Mouse (Mus musculus) lung, embryonic 16.5 days (tissue): ENCODE data around the gene Ggct. TPM values are rescaled to one million over a fixed set of nuclear protein-coding genes. Genes with fewer than 3 reads are reported as not detected.

Experiments used
- ATAC-seq: fragments of 200-750 bp; cut with Nextera tagmentation; 2 replicates; pipeline ENCODE4 v1.8.0; 2017; ENCODE audit warnings: low read depth, mild to moderate bottlenecking, moderate library complexity
- H3K27ac ChIP-seq: fragments of 300-500 bp; sonication (generic); 2 replicates; pipeline ENCODE4 v1.5.1; 2014; ENCODE audit warnings: mild to moderate bottlenecking, control low read depth, low read length
- H3K27me3 ChIP-seq: fragments of 300-500 bp; sonication (generic); 2 replicates; pipeline ENCODE4 v1.6.1; 2014; ENCODE audit warnings: low read depth, low read length, mixed read lengths; ENCODE audit not compliant: control insufficient read depth, insufficient read depth
- H3K36me3 ChIP-seq: fragments of 300-500 bp; sonication (generic); 2 replicates; pipeline ENCODE4 v1.6.1; 2014; ENCODE audit warnings: low read length; ENCODE audit not compliant: control insufficient read depth, insufficient read depth
- H3K4me1 ChIP-seq: fragments of 300-500 bp; sonication (generic); replicated peaks from 2 replicates; pipeline ENCODE4 v1.6.1; 2014; ENCODE audit warnings: low read length, mixed read lengths; ENCODE audit not compliant: control insufficient read depth, insufficient read depth
- H3K4me2 ChIP-seq: fragments of 300-500 bp; sonication (generic); 2 replicates; pipeline ENCODE4 v1.6.1; 2014; ENCODE audit warnings: low read depth, low read length, control low read depth
- H3K4me3 ChIP-seq: fragments of 300-500 bp; sonication (generic); 2 replicates; pipeline ENCODE4 v1.5.1; 2014; ENCODE audit warnings: mild to moderate bottlenecking, low read length, control low read depth
- H3K9ac ChIP-seq: fragments of 300-500 bp; sonication (generic); 2 replicates; pipeline ENCODE4 v1.6.1; 2014; ENCODE audit warnings: low read length, control low read depth
- H3K9me3 ChIP-seq: fragments of 300-500 bp; sonication (generic); 2 replicates; pipeline ENCODE4 v1.6.1; 2016; ENCODE audit warnings: low read length; ENCODE audit not compliant: control insufficient read depth
- WGBS: fragments of 180-500 bp; shearing (Covaris S2); extraction: QIAGEN DNeasy Blood & Tissue Kit; methylation state at CpG from one replicate; pipeline ENCODE4 v1.1.7; 2014; 5-methylcytosine and 5-hydroxymethylcytosine counted together
- polyA plus RNA-seq: library from polyadenylated mRNA; unstranded; fragments of >200 nt; fragmentation: Nextera tagmentation; extraction: Ambion mirVana; gene quantifications from 2 replicates; pipeline ENCODE4 v1.2.1, GENCODE M21; 2015

Gene Ggct
- polyA plus RNA-seq, 1 experiment from 2014 or later, result 5.9 TPM

DNA sequence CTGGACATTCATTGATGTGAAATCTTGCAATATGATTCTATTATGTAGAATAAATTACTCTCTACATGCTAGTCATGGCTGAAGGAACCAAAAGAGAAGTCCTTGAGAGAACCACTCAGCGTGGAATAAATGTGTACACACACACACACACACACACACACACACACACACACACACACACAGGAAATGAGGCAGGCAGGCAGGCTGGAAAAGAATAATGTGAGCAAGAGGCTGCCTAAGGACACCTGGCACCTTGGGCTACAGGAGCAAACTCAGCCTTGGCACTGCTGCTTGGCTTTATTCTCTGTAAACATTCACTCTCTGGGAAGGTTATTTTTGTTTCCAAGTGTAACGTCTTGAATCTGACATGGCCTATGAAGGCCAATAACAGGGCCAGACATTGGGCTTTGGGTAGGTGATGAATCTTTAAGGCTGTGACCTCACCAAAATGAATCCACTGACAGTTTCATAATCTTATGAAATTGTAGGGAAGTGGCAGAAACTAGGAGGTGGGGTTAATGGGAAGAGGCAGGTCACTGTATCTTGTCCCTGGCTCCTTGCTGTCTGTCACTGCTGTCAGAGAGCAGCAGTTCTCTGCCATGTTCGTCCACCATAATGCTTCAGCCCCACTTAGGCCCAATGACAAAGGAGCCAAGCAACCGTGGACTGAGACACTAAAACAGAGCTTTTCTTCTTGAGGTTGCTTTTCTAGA lies 46.4 kb downstream of the Ggct start:
- H3K4me3 ChIP-seq, result no peak overlapping the region
- H3K36me3 ChIP-seq, result no peaks in the 10 kb centered on the region
- H3K27me3 ChIP-seq, result no peaks in the 10 kb centered on the region; the same call in 1 of the 2 replicates
- no peak overlapping the region for H3K9ac ChIP-seq
- H3K4me2 ChIP-seq, result no peak overlapping the region
- H3K27ac ChIP-seq, result no peak overlapping the region
- H3K4me1 ChIP-seq, result peaks cover 3% of the 10 kb centered on the region
- no peak for ATAC-seq
- no peaks in the 10 kb centered on the region for H3K9me3 ChIP-seq
- 49% methylated on average over 4 of the region's 4 CpGs for WGBS

GRCm38 (mm10) chr6:54944551-54944950 lies 48.2 kb downstream of the Ggct start:
- Histone ChIP-seq H3K4me1 (peaks cover 7% of the 10 kb centered on the region), H3K4me2 (no peak overlapping the region), H3K36me3 (no peaks in the 10 kb centered on the region), H3K27ac (no peak overlapping the region), H3K4me3 (no peak overlapping the region), H3K27me3 (no peaks in the 10 kb centered on the region; the same call in 1 of the 2 replicates), H3K9me3 (no peaks in the 10 kb centered on the region), H3K9ac (no peak overlapping the region)
- 70% methylated on average over 16 of the region's 16 CpGs for WGBS
- ATAC-seq, result no peak

GRCm38 (mm10) chr6:54943753-54944152 lies 49.0 kb downstream of the Ggct start:
- no peaks in the 10 kb centered on the region; the same call in 1 of the 2 replicates for H3K27me3 ChIP-seq
- H3K4me3 ChIP-seq, result no peak overlapping the region
- H3K9ac ChIP-seq, result no peak overlapping the region
- no peaks in the 10 kb centered on the region for H3K9me3 ChIP-seq
- peaks cover 9% of the 10 kb centered on the region for H3K4me1 ChIP-seq
- no peak for ATAC-seq
- 44% methylated on average over 24 of the region's 24 CpGs for WGBS
- H3K36me3 ChIP-seq, result no peaks in the 10 kb centered on the region
- H3K27ac ChIP-seq, result no peak overlapping the region
- peak overlapping the region; percentile 8; the same call in 1 of the 2 replicates for H3K4me2 ChIP-seq

GRCm38 (mm10) chr6:54943292-54943691 lies 49.5 kb downstream of the Ggct start:
- no peak for ATAC-seq
- H3K27me3 ChIP-seq, result no peaks in the 10 kb centered on the region; the same call in 1 of the 2 replicates
- H3K4me3 ChIP-seq, result no peak overlapping the region
- H3K36me3 ChIP-seq, result no peaks in the 10 kb centered on the region
- no peak overlapping the region for H3K27ac ChIP-seq
- H3K9ac ChIP-seq, result no peak overlapping the region
- H3K4me1 ChIP-seq, result peaks cover 9% of the 10 kb centered on the region
- H3K9me3 ChIP-seq, result no peaks in the 10 kb centered on the region
- no peak overlapping the region; the same call in 1 of the 2 replicates for H3K4me2 ChIP-seq
- 59% methylated on average over 16 of the region's 16 CpGs for WGBS

DNA sequence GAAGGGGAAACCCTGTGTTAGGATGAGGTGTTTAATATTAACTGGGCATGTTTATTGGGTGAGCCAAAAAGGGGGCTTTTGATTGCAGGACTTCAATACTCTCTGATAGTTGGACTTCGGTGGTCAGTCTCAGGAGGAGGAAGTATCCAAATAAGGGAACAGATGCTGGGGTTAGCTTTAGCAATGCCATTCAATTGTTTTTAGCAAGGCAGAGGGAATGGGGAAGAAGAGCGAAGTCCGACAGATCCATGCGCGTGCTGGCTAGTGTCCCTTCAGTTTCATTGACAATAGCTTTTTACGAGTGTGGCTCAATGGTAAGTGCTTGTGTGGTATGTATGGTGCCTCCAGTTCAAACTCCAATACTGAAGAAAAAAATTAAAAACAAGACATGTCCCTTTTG lies 51.6 kb downstream of the Ggct start:
- no peaks in the 10 kb centered on the region; the same call in 1 of the 2 replicates for H3K27me3 ChIP-seq
- peaks cover 9% of the 10 kb centered on the region for H3K4me1 ChIP-seq
- no peak for ATAC-seq

DNA sequence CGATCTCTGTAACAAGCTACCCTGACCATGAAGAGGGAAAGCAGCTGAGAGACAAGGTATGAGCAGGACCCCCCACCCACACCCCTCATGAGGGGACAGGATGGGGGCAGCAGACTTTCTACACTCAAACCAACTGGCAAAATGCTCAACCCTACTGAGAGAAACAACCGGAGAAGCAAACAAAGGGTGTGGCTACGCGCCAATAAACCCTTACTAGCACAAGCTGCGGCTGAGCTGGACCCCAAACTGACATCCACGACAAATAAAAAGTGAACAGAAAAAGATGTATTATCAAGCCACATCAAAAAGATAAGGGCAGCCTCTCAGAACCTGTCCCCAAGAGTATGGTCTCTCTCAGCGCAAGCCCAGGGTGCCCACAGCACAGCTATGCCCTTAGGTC lies 52.6 kb downstream of the Ggct start:
- peaks cover 2% of the 10 kb centered on the region; the same call in 1 of the 2 replicates for H3K36me3 ChIP-seq
- no peak overlapping the region for H3K27ac ChIP-seq
- H3K9ac ChIP-seq, result no peak overlapping the region
- no peaks in the 10 kb centered on the region for H3K9me3 ChIP-seq
- no peaks in the 10 kb centered on the region; the same call in 1 of the 2 replicates for H3K27me3 ChIP-seq
- no peak overlapping the region for H3K4me2 ChIP-seq
- no peak overlapping the region for H3K4me3 ChIP-seq
- no peak for ATAC-seq
- 63% methylated on average over 7 of the region's 7 CpGs for WGBS
- peaks cover 9% of the 10 kb centered on the region for H3K4me1 ChIP-seq

More for the DNA sequence above, 51.6 kb downstream of the Ggct start:
- no peaks in the 10 kb centered on the region for H3K9me3 ChIP-seq
- H3K36me3 ChIP-seq, result peaks cover 2% of the 10 kb centered on the region; the same call in 1 of the 2 replicates
- 93% methylated on average over 6 of the region's 6 CpGs for WGBS
- H3K4me3 ChIP-seq, result no peak overlapping the region
- no peak overlapping the region for H3K9ac ChIP-seq
- H3K27ac ChIP-seq, result no peak overlapping the region
- no peak overlapping the region for H3K4me2 ChIP-seq

DNA sequence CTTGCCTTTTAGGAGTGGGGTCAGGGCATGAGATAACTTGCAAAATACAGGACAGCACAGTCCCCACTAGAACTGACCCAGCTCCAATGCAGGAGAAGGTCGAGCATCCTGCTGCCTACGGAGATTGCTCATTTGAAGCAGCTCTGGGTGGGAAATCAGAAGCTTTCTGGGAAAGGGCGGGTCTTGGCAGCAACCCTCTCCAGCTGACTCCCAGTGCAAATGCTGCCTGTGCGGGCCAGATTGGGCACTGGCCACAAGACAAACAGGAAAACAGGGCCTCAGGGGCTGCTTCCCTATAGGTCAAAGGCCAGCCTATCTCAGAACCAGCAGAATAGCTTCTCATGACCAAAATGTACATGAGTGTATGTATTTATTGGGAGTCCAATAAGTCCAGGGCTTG lies 53.1 kb downstream of the Ggct start:
- H3K4me3 ChIP-seq, result no peak overlapping the region
- H3K9me3 ChIP-seq, result no peaks in the 10 kb centered on the region
- peaks cover 2% of the 10 kb centered on the region; the same call in 1 of the 2 replicates for H3K36me3 ChIP-seq
- H3K4me1 ChIP-seq, result peaks cover 9% of the 10 kb centered on the region
- 43% methylated on average over 4 of the region's 4 CpGs for WGBS
- H3K27ac ChIP-seq, result no peak overlapping the region
- peak; percentile 63 for ATAC-seq
- no peak overlapping the region for H3K4me2 ChIP-seq
- H3K9ac ChIP-seq, result no peak overlapping the region
- H3K27me3 ChIP-seq, result no peaks in the 10 kb centered on the region; the same call in 1 of the 2 replicates

DNA sequence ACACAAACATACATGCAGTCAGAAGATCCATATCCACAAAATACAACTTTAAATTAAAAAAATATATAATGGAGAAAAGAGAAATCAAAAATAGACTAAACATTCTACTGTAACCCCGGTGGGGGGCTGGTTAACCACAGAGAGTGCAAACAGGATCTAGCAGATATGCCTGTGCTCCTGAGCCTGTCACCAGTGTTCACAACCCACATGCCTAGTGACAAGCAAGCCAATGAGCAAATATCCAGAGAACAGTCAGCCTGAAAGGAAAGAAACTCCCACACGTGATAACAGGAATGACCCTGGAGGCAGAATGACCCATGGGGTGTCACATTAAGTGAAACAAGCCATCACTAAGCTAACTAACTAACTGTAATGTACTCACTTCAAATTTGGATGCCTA lies 56.3 kb downstream of the Ggct start:
- 62% methylated on average over 2 of the region's 2 CpGs for WGBS
- H3K9me3 ChIP-seq, result no peaks in the 10 kb centered on the region
- no peaks in the 10 kb centered on the region for H3K27me3 ChIP-seq
- no peak overlapping the region for H3K27ac ChIP-seq
- H3K36me3 ChIP-seq, result peaks cover 2% of the 10 kb centered on the region; the same call in 1 of the 2 replicates
- H3K9ac ChIP-seq, result no peak overlapping the region
- H3K4me3 ChIP-seq, result no peak overlapping the region
- no peak for ATAC-seq
- H3K4me1 ChIP-seq, result peaks cover 6% of the 10 kb centered on the region; the same call in 1 of the 2 replicates
- H3K4me2 ChIP-seq, result no peak overlapping the region

GRCm38 (mm10) chr6:54934930-54935329 lies 57.8 kb downstream of the Ggct start:
- WGBS, result 62% methylated on average over 5 of the region's 5 CpGs
- Histone ChIP-seq H3K4me1 (peaks cover 4% of the 10 kb centered on the region; the same call in 1 of the 2 replicates), H3K4me3 (no peak overlapping the region), H3K9ac (no peak overlapping the region), H3K9me3 (no peaks in the 10 kb centered on the region), H3K4me2 (no peak overlapping the region), H3K36me3 (peaks cover 2% of the 10 kb centered on the region; the same call in 1 of the 2 replicates), H3K27me3 (no peaks in the 10 kb centered on the region), H3K27ac (no peak overlapping the region)
- ATAC-seq, result no peak
